Mouse (Mus musculus): ENCODE data around the gene Slc35e2. TPM values are rescaled to one million over a fixed set of nuclear protein-coding genes. Genes with fewer than 3 reads are reported as not detected.
"Not testable (repeated sequence)": the region's sequence is repeated elsewhere in the genome, so short reads cannot be mapped to it uniquely, and the experiment has no call there.

Slc35e2 gene
- total RNA-seq (2021) = 36.8 and 52.0 TPM in 2 replicates
- long read RNA-seq, full-length matches to known transcripts = 6 of 14 reads
- long read RNA-seq, partial matches to known transcripts = 2 of 14 reads
- long read RNA-seq, other reads (novel, unspliced or antisense) = 6 of 14 reads

GRCm38 (mm10) chr4:155601091-155601996 lies at the start of gene Slc35e2:
Gene Slc35e2 (plus strand): TSS chr4:155601416.
- DNase-seq = peak; percentile 96

- no peak for DNase-seq
These were observed 48.2 kb upstream of the Slc35e2 start for GRCm38 (mm10) chr4:155552917-155553532.

- no peak for DNase-seq
These were observed 46.3 kb upstream of the Slc35e2 start for GRCm38 (mm10) chr4:155554880-155555279.

- no peak for DNase-seq
These were observed 45.8 kb upstream of the Slc35e2 start for GRCm38 (mm10) chr4:155555464-155555863.

GRCm38 (mm10) chr4:155559454-155559853 lies 41.8 kb upstream of the Slc35e2 start:
- no peak for DNase-seq

- DNase-seq = no peak
These were observed 40.3 kb upstream of the Slc35e2 start for GRCm38 (mm10) chr4:155560932-155561331.

GRCm38 (mm10) chr4:155561661-155562442 lies 39.4 kb upstream of the Slc35e2 start, which contains the start of gene Nadk:
Gene Nadk (plus strand): TSS chr4:155562378.
- DNase-seq = no peak

GRCm38 (mm10) chr4:155562725-155563399 lies 38.4 kb upstream of the Slc35e2 start:
- DNase-seq = peak; percentile 60

- DNase-seq = peak; percentile 94
These were observed 37.6 kb upstream of the Slc35e2 start for GRCm38 (mm10) chr4:155563400-155564231.

GRCm38 (mm10) chr4:155564315-155565069 lies 36.7 kb upstream of the Slc35e2 start:
- DNase-seq = peak; percentile 50

GRCm38 (mm10) chr4:155566555-155566954 lies 34.7 kb upstream of the Slc35e2 start:
- no peak for DNase-seq

GRCm38 (mm10) chr4:155568170-155568569 lies 33.0 kb upstream of the Slc35e2 start:
- DNase-seq = no peak

- DNase-seq = no peak
These were observed 32.4 kb upstream of the Slc35e2 start for GRCm38 (mm10) chr4:155568632-155569370.

- no peak for DNase-seq
These were observed 31.4 kb upstream of the Slc35e2 start for GRCm38 (mm10) chr4:155569818-155570217.

GRCm38 (mm10) chr4:155570315-155570714 lies 30.9 kb upstream of the Slc35e2 start:
- not testable (repeated sequence) for DNase-seq

GRCm38 (mm10) chr4:155571442-155571841 lies 29.8 kb upstream of the Slc35e2 start:
- no peak for DNase-seq

GRCm38 (mm10) chr4:155573155-155573554 lies 28.1 kb upstream of the Slc35e2 start:
- DNase-seq = no peak

GRCm38 (mm10) chr4:155573876-155574275 lies 27.3 kb upstream of the Slc35e2 start:
- no peak for DNase-seq

GRCm38 (mm10) chr4:155574931-155575330 lies 26.3 kb upstream of the Slc35e2 start:
- no peak for DNase-seq
